Mouse (Mus musculus) c-Kit-negative CD71-positive TER-119-positive erythroid progenitor cells, embryonic 14.5 days (primary cell): Measurements from ENCODE around the gene Zfpm1.

Experiments
- DNase-seq: peaks from one replicate; pipeline ENCODE4 v3.0.0-alpha.2; 2013; ENCODE audit warnings: low read depth, low spot score

Zfpm1 gene

GRCm38 (mm10) chr8:122274651-122275391 is 7.1 kb upstream of the Zfpm1 start:
- no peak for DNase-seq

GRCm38 (mm10) chr8:122276308-122276707 is 5.6 kb upstream of the Zfpm1 start:
- DNase-seq: no peak

GRCm38 (mm10) chr8:122277204-122277995 is 4.5 kb upstream of the Zfpm1 start:
- DNase-seq: no peak

GRCm38 (mm10) chr8:122280156-122280555 is 1.8 kb upstream of the Zfpm1 start:
- DNase-seq: no peak

GRCm38 (mm10) chr8:122280588-122281316 is 1.2 kb upstream of the Zfpm1 start:
- DNase-seq: no peak

GRCm38 (mm10) chr8:122281317-122282034 is 465 bp upstream of the Zfpm1 start:
- peak; percentile 97 for DNase-seq

- DNase-seq: no peak
Measured at GRCm38 (mm10) chr8:122282501-122283355, 787 bp downstream of the Zfpm1 start.

- DNase-seq: no peak
Measured at GRCm38 (mm10) chr8:122283356-122284202, 1.6 kb downstream of the Zfpm1 start.

- DNase-seq: no peak
Measured at GRCm38 (mm10) chr8:122284203-122284658, 2.3 kb downstream of the Zfpm1 start.

- DNase-seq: no peak
Measured at GRCm38 (mm10) chr8:122284659-122285261, 2.8 kb downstream of the Zfpm1 start.

- DNase-seq: no peak
Measured at GRCm38 (mm10) chr8:122285727-122286126, 3.8 kb downstream of the Zfpm1 start.

- DNase-seq: peak; percentile 94
Measured at GRCm38 (mm10) chr8:122286899-122287298, 5.0 kb downstream of the Zfpm1 start.

GRCm38 (mm10) chr8:122287742-122288141 is 5.8 kb downstream of the Zfpm1 start:
- no peak for DNase-seq

- DNase-seq: no peak
Measured at GRCm38 (mm10) chr8:122288344-122288743, 6.4 kb downstream of the Zfpm1 start.

- no peak for DNase-seq
Measured at GRCm38 (mm10) chr8:122291075-122291474, 9.1 kb downstream of the Zfpm1 start.

GRCm38 (mm10) chr8:122291549-122291948 is 9.6 kb downstream of the Zfpm1 start:
- no peak for DNase-seq

GRCm38 (mm10) chr8:122293484-122293883 is 11.5 kb downstream of the Zfpm1 start:
- no peak for DNase-seq

GRCm38 (mm10) chr8:122294273-122294683 is 12.3 kb downstream of the Zfpm1 start:
- peak; percentile 77 for DNase-seq

GRCm38 (mm10) chr8:122295389-122295788 is 13.4 kb downstream of the Zfpm1 start:
- no peak for DNase-seq
